Mouse (Mus musculus): ENCODE results near the gene Cflar. TPM values are rescaled to one million over a fixed set of nuclear protein-coding genes. Genes with fewer than 3 reads are reported as not detected.
"Not testable (repeated sequence)": the region's sequence is repeated elsewhere in the genome, so short reads cannot be mapped to it uniquely, and the experiment has no call there.

Cflar gene
- total RNA-seq, 2 experiments from 2014 or later: 24.8 to 28.1 TPM

DNA sequence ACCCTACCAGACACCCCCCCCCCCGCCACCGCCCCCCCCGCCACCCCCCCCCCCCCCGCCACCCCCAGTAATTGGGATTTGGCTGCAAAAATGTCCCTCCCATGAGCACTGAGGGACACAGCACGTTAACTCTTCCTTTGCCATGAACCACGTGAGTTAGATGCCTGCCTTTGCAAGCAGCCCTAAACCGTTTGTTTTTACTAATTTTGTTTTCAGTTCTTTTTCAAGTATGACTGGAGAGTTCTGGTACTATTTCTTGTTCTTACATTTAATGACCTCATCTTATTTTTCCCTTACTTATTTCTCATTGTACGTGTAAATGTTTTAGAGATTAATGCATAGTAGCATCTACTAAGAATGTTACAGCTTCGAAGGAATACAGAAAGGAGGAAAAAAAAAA is 13.2 kb downstream of the Cflar start:
- intact Hi-C loops (cut with DNase I): no loop called here
- DNase-seq (ENCODE audit: extremely low spot score in 1 of 2, low spot score in 2 of 2): no peak

DNA sequence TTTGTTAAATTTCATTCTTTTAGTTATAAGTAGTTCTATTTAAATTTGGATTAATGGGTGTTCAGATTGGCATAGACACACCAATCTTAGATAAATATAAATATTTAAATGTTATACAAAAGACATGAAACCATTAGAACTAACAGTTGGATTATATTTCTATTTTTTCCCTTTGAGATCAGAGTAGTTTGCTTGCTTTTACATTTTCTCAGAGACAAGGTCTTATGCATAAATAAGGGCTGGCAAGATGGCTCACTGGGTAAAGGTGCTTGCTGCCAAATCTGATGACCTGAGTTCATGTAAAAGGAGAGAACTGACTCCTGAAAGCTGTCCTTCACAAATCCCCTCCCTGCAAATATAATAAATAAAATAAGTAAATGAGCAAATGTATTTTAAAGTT is 13.8 kb downstream of the Cflar start:
- no peak for DNase-seq (ENCODE audit: extremely low spot score in 1 of 2, low spot score in 2 of 2)
- intact Hi-C loops (cut with DNase I): no loop called here

DNA sequence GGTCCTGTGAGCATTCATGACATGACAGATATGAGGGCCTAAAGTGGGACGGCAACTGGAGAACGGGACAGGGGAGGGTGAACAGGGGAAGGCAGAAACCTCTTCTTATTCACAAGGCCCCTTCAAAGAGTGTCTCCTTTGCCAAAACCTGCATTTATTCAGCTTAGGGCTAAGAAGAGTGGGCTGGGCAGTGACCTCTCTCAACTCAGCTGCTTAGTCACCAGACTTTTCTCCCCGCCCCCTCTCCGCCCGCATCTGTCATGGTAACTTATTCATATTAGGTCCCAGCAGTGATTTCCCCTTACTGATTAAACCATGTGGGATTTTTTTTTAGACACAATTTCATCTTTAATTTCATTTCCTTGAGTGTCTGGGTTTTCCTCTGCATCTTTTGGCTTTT is 14.5 kb downstream of the Cflar start:
- intact Hi-C loops (cut with DNase I): no loop called here
- DNase-seq (ENCODE audit: extremely low spot score in 1 of 2, low spot score in 2 of 2): no peak

DNA sequence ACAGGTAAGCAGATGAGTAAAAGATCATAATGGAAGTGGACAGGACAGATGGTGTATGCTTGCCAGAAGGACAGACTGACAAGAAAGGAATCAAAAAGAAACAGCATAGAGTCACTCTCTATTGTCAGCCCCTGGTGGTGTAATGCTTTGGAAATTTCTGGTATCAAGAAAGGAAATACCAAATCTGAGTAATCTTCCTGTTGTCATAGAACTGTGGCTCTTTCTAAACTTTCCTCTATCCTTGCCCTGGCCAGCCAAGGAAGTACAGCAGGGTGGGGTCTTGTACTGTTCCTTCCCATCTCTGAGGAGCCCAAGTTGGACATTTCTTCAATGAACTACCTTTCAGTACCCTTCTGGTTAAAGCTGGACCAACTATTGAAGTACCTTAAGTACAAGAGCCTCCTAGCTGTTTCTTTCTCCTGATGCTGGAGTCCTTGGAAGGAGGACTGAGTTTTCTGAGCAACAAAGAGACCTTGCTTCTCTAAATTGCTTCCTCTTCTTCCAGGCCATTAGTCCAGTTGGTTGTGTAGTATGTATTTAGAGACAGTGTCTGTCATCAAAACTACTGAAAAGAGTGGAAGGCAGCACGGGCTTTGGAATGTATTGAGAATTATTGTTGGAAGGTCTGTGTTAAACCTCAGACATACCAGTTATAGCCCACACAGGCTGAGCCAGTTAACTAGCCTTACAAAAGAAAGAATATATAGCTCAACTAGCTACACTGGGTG is 15.9 kb downstream of the Cflar start:
- DNase-seq (ENCODE audit: extremely low spot score in 1 of 2, low spot score in 2 of 2): no peak
- intact Hi-C loops (cut with DNase I): no loop called here

DNA sequence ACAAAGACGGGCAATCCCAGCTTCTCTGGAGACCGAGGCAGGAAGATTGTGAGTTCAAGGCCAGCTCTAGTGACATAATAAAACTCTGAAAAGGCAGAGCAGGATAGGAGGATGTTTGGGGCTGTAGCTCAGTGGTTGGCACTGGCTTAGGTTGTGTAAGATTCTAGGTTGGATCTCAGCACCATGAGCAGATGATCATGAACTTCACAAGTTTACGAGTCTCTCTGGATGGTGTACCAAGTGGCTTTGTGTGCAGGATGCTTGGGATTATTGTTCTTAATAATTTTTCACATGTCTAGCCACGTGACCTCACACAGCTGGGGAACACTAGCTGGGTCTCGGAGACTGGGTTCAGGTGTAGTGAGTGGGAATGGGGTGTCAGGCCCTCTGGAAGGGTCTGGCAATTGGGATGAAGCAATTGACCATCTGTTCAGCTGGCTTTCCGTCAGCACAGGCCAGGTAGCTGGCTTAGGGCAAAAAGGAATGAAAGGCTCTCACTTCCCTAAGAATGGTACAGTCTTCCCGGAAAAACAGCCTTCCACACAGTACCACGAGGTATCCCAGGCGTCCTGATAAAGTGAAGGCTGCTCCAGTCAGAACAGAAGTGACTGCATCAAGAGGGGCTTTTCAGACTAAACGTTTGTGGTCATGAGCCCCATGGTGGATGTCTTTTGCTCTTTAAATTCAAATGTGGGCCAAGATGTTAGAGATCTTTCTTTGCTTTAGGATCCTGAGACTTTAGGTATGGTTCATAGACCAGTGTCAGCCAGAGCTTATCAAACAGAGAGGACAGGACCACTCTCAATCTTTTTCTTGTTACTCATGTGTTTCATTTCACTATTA is 16.7 kb downstream of the Cflar start:
- DNase-seq (ENCODE audit: extremely low spot score in 1 of 2, low spot score in 2 of 2): no peak
- intact Hi-C loops (cut with DNase I): no loop called here

DNA sequence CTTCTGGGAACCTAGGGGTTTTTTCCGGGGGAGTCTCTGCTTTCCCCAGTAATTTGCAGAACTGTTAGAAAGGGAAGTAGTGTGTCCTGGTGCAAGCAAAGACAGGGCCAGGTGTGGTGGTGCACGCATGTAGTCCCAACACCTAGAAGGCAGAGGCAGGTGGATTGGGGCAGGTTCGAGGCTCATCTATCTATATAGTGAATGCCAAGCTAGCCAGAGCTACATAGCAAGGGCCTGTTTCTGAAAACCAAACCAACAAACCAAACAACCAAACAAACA is 17.2 kb downstream of the Cflar start:
- no peak for DNase-seq (ENCODE audit: extremely low spot score in 1 of 2, low spot score in 2 of 2)
- intact Hi-C loops (cut with DNase I): no loop called here

DNA sequence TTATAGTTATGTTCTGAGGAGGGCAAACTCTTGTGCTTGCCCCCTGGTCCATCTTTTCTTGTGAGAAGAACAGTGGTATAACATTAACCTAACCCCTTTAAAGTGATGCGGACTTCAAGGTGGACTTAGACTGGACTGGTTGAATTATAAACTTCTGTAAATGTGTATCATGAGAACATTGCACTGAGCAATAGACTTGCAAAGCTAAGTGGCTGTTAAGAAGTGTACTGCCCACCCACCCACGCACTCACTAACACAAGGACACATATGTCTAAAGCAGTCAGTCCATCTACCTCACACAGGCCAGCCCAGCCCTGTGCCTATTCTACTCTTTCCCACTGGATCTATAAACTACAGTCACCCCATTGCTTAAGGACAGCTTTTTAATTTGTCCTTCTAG is 22.3 kb downstream of the Cflar start:
- intact Hi-C loops (cut with DNase I): no loop called here
- DNase-seq (ENCODE audit: extremely low spot score in 1 of 2, low spot score in 2 of 2): no peak

DNA sequence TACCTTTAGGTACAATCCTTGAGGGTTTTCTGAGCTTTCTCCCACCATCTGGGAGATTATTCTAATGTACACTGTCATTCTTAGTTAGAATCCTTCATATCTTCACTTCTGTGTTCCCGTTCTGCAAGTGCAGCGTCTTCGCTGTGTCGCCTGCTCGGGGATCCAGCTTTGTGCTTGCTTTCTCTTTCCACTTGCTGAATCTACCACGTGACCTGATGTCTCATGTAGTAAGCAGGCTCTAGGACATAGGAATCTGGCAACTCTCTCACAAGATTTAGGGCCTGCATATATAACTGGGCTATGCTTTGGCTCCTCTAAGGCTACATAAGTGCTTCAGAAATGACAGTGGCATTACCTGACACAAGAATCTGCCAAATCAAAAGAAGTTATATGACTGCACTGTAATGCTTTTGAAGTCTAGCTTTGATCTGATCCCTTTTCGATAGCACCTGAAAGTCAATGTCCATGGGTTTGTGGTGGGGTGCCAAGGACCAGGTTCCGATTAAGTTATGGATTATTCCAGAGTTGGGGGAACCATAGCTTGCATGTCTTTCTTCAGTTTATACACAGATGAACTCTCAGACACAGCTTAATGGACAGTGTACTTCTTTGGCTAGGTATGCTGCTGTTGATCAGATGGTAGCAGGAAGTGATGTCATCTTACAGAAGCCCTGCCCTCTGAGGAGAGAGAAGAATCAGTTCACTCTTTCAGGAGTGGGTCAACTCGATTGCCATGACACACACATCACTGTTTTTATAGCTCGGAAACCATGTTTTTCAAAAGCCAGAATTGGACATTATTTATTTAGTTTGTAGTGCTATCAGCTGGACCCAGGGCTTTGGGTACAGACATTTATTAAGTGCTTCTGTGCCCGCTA is 23.0 kb downstream of the Cflar start:
- DNase-seq (ENCODE audit: extremely low spot score in 1 of 2, low spot score in 2 of 2): no peak

DNA sequence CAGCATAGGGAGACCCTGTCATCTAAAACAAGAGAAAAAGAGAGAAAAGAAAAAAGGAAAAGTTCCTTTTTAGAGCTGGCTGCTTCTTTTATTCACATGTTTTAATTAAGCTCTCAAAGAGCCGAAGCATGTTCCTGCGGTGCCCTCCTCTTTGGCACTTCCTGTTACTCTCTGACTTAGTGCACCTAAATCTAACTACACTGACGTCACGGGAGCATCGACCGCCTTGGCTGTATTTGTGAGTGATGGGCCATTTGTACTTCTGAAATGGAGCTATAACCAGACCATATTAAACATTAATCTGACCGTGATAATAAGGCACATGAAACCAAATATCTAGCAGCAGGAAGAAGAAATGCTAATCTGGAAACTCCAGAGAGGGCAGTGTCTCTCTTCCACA is 24.7 kb downstream of the Cflar start:
- intact Hi-C loops (cut with DNase I): no loop called here
- DNase-seq (ENCODE audit: extremely low spot score in 1 of 2, low spot score in 2 of 2): no peak

More for the DNA sequence above, 23.0 kb downstream of the Cflar start:
- intact Hi-C loops (cut with DNase I): no loop called here

DNA sequence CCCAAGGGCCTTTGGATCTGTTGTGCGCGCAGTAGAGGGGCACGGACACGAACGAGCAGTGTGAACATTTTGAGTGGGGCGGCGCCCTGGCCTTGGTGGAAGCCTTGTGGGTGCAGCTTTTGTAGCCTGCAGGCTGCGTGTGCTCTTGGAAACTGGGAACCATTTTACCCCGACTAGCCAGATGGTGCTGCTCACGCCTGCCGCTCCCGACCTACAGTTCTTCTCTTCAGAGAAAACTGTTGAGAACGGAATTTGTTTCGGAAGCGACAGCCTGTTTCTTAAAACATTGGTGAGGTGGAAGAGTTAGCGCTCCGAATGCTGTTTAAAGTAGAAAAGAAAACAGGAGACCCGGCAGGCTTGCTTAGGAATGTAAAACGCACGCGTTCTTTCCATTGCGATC is 25.7 kb downstream of the Cflar start:
- intact Hi-C loops (cut with DNase I): no loop called here
- peak; percentile 40 to 55 for DNase-seq (ENCODE audit: extremely low spot score in 1 of 2, low spot score in 2 of 2)

DNA sequence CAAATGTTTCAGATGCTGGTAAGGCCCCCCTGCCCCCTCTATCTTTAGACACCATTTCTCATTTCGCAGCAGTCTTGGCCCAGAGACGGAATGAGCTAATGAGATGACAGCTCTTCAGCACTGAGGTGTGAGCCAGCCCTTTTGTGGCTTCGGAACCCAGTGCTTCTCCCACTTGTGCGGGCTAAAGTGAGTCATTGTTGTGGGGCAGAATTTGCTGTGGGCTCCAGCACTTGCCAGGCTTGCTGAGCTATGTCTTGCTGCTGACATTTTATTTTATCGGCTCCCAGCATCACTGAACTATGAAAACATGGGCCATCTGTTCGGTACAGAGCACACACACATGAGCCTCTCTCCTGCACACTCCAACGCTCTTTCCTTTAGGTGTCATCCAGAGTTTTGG is 28.2 kb downstream of the Cflar start:
- DNase-seq (ENCODE audit: extremely low spot score in 1 of 2, low spot score in 2 of 2): peak; percentile 45 to 55
- intact Hi-C loops (cut with DNase I): no loop called here

DNA sequence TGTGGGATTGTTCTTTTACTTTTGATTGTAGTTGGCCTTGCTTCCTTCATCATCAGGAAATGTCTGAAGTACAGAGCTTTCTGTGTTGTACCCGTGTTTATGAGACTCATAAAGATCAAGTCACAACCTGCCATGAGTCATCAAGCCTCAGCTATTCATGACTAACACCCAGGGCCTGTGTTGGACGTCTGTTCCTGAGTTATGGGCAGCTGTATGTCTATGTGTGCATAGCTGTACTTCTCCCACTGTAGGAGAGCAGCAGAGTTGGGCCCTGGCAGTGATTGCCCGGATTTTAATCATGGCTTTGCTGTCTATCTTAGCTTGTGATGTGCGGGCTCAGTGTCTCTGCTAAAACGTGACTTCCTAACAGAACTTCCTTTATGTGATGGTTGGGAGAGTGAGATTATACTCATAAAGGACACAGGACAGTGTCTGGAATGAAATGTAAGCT is 31.3 kb downstream of the Cflar start:
- no peak for DNase-seq (ENCODE audit: extremely low spot score in 1 of 2, low spot score in 2 of 2)
- intact Hi-C loops (cut with DNase I): no loop called here

DNA sequence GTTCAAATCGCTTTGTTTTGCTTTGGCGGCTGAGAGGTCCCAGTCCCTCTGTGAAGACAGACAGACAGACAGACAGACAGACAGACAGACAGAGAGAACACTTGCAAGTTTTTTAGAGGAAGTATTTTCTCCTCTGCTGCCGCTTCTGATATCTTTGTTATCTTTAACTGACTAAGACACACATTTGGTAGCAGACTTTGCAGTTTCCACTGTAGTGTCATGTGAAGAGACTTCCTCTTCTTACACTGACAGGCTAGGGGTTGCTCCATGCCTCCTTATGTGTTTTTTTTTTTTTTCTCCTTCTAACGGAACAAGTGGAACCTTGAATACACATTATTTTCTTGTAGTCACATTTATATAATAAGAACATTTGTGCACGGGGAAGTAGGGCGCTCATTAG is 31.9 kb downstream of the Cflar start:
- intact Hi-C loops (cut with DNase I): no loop called here
- no peak for DNase-seq (ENCODE audit: extremely low spot score in 1 of 2, low spot score in 2 of 2)

DNA sequence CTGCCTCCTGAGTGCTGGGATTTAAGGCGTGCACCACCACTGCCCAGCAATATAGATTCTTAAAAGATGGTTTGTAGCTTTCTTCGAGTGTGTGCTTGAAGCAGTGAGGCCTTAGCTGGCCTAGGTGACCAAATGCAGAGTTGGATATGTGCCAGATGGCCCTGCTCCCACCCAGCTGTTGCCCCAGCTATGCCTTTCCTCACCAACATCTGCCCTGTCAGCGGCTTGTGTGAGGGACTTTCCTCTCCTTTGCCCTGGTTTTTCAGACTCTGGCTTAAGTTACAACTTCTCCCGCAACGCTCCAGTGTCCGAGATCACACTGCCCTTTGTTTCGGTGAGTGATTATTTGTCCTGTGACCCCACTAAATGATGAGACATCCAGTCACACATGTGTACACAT is 33.3 kb downstream of the Cflar start:
- peak in 1 of 2 experiments; percentile 46 for DNase-seq (ENCODE audit: extremely low spot score in 1 of 2, low spot score in 2 of 2)
- intact Hi-C loops (cut with DNase I): no loop called here

DNA sequence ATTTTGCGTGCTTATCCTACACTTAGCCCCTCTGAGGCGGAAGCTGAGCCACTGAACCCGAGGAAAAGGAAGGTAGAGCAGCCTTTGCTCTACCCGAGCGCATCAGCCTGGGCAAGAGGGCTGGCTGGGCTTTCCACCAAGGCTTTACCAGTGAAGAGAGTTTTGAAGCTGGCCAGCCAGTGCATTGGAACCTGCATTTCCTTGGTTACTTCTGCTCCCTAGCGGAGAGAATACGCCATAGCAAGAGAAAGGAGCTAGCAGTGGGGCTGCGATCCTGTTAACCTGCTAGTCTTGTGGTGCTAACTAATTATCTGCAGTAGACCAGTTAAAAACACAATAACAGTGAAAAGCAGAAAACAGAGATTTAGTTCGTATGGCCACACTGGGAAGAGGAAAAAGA is 35.6 kb downstream of the Cflar start:
- peak in 1 of 2 experiments; percentile 45 for DNase-seq (ENCODE audit: extremely low spot score in 1 of 2, low spot score in 2 of 2)
- intact Hi-C loops (cut with DNase I): no loop called here

DNA sequence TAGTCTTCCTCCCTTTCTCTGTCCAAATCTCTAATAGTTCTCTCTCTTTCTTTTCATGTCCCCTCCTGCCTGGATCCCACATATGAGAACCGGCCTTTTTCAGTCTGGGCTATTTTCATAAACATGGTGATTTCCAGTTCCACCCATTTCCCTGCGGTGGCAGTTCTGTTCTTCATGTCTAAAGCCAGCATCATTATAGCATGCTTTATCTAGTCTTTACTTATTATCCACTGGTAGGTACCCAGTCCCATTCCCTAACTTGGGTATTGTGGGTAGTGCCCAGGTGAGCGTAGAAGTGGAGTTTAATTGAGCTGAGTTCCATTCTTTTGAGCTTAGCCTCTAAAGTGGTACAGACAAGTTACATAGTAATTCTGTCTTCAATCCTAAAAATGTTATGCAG is 48.1 kb downstream of the Cflar start:
- DNase-seq (ENCODE audit: extremely low spot score in 1 of 2, low spot score in 2 of 2): no peak
- intact Hi-C loops (cut with DNase I): no loop called here

DNA sequence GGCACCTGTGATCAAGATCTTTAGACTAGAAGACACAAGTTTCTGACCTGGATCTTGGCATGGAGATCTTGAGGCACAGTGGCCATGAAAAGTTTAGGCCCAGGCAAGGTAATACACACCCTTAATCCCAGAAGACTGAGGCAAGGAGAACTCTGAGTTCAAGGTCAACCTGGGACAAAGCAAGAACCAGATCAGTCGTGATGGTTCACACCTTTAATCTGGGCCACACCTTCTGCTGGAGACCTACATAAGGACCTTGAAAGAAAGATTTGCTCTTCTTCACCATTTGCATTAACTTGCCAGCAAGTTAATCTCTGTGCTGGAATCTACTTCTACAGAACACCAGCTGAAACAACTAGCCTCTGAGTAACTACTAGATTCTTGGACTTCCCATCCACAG is 49.3 kb downstream of the Cflar start:
- intact Hi-C loops (cut with DNase I): no loop called here
- DNase-seq (ENCODE audit: extremely low spot score in 1 of 2, low spot score in 2 of 2): no peak

DNA sequence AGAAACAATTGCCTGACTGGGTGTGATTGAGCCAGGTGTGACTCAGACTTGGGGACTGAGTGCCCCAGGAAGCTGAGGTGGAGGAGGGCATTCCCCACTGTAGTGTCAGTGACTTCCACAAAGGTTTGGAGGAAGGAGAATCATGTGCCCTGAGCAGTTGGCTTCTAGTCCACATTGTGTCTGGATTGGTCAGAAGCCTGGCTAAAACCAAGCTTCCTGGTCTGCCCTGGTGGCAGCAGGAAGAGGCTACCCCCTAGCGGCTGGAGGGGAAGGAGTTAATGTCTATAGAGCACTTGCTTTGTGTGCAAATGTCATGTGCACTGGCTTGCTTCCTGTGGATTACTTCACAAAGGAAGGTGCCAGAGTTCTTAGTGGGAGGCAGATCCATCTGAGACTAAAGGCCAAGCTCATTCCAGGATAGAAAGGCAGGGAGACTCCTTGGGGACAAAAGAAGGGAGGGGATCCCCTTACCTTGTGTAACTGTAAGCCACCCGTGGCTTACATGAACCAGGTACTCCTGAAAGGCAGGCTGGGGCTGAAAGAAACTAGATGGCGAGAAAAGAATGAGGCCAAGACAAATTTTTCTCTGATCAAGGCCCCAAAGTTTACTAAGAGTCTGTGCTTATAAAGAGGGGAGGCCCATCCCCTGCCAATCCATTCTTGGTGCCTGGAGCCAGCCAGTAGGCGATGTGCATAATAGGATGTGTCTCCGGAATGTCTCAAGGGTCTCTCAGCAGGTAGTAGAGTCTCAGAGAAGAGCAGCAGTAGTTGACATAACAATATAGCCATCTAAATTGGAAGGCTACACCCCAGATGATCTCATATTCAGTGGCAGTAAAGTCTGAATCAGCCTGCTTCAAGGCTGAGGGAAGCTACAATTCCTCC is 50.3 kb downstream of the Cflar start:
- DNase-seq (ENCODE audit: extremely low spot score in 1 of 2, low spot score in 2 of 2); intact Hi-C loops (cut with DNase I): not testable (repeated sequence)

DNA sequence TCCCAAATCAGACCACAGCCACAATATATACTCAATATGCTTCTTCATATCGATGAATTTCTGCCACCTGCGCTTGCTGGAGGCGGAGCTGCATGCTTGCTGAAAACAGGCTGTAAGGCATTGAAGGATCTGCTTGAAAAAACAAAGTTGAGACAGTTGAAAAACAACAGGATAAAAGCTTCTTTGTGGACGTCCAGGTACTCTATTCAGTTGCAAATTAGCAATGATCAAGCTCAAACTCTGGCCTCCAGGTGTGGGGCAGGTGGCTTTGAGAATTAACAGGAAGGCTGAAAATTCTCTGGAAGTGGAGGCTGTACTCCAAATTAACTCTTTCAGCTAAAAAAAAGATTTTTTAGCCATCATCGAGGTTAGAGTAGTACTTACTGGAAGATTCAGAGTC is 51.3 kb downstream of the Cflar start:
- intact Hi-C loops (cut with DNase I): no loop called here
- no peak for DNase-seq (ENCODE audit: extremely low spot score in 1 of 2, low spot score in 2 of 2)
